Mouse (Mus musculus) hindbrain, postnatal 0 days (tissue): ENCODE measurements at regions not wholly inside any gene's neighbourhood (a gene's known extent, or its start where the extent isn't known, plus 50 kb on each side); places are given as distances from the start of the nearest gene placed in this dataset.

Experiments used
- ATAC-seq: fragments of 200-750 bp; cut with Nextera tagmentation; 2 replicates; pipeline ENCODE4 v1.8.0; 2017; ENCODE audit warnings: mild to moderate bottlenecking, moderate TSS enrichment, moderate library complexity
- DNase-seq: peaks from one replicate; pipeline ENCODE4 v3.0.0-alpha.2; 2015; ENCODE audit warnings: low spot score
- H3K27ac ChIP-seq: fragments of 300-500 bp; sonication (generic); 2 replicates; pipeline ENCODE4 v1.5.1; 2014; ENCODE audit warnings: mild to moderate bottlenecking
- H3K27me3 ChIP-seq: fragments of 300-500 bp; sonication (generic); 2 replicates; pipeline ENCODE4 v1.6.1; 2014; ENCODE audit warnings: low read length, mixed read lengths; ENCODE audit not compliant: insufficient read depth
- H3K36me3 ChIP-seq: fragments of 300-500 bp; sonication (generic); 2 replicates; pipeline ENCODE4 v1.6.1; 2014; ENCODE audit warnings: low read length, mixed read lengths; ENCODE audit not compliant: insufficient read depth
- H3K4me1 ChIP-seq: fragments of 300-500 bp; sonication (generic); 2 replicates; pipeline ENCODE4 v1.6.1; 2014; ENCODE audit warnings: antibody characterized with exemption, low read length, mixed read lengths; ENCODE audit not compliant: insufficient read depth
- H3K4me2 ChIP-seq: fragments of 300-500 bp; sonication (generic); 2 replicates; pipeline ENCODE4 v1.6.1; 2014; ENCODE audit warnings: low read depth, mild to moderate bottlenecking, low read length, moderate library complexity, mixed read lengths
- H3K4me3 ChIP-seq: fragments of 300-500 bp; sonication (generic); 2 replicates; pipeline ENCODE4 v1.5.1; 2014; ENCODE audit warnings: low read length
- H3K9ac ChIP-seq: fragments of 300-500 bp; sonication (generic); replicated peaks from 2 replicates; pipeline ENCODE4 v1.6.1; 2014; ENCODE audit warnings: mild to moderate bottlenecking, low read length, moderate library complexity, mixed read lengths
- H3K9me3 ChIP-seq: fragments of 300-500 bp; sonication (generic); 2 replicates; pipeline ENCODE4 v1.6.1; 2016; ENCODE audit warnings: low read length, mixed read lengths
- CTCF ChIP-seq: IDR thresholded peaks from 2 replicates; pipeline ENCODE4 v1.5.1; 2016; ENCODE audit warnings: antibody characterized with exemption, control low read depth, low read depth
- WGBS: fragments of 180-500 bp; shearing (Covaris S2); extraction: QIAGEN DNeasy Blood & Tissue Kit; methylation state at CpG from one replicate; pipeline ENCODE4 v1.1.7; 2014; 5-methylcytosine and 5-hydroxymethylcytosine counted together

DNA sequence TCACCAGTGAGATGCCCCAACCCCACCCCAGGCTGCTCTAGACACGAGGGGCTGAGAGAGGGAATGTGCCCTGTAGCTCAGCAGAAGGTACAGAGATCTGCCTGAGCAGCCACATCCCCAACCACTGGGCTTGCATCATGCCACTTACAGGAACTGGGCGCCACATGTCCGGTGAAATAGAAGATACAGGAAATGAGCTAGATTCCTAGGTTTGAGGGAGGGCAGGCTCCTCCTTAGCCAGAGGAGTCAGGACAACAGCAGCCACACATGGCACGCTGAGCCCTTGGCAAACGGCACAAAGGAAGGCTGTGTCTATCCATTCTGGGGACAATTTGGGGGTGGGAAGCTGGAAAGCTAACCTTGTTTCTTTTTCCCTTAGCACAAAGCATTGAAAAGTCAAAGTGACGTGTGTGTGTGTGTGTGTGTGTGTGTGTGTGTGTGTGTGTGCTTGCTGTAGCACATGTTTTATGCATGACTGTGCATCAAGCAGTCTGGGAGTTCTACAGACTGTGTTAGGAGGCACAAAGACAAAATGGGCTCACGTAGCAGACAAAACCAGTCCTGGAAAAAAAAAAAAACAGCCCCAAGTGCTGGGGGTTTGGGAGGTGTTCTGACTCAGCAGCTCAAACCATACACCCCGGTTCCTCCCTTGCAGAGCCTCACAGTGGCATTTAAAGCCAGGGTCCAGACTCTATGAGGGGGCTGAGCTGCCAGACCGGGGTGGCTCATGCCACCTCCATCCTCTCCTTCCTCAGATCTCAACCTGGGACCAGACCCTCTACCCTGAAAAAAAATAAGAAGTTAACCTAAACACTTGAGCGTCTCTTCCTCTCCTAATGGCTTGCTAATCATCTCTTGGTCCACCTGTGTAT lies 343.7 kb upstream of the Smim15 start:
- peak overlapping the region; percentile 56; the same call in 1 of the 2 replicates for H3K27ac ChIP-seq

DNA sequence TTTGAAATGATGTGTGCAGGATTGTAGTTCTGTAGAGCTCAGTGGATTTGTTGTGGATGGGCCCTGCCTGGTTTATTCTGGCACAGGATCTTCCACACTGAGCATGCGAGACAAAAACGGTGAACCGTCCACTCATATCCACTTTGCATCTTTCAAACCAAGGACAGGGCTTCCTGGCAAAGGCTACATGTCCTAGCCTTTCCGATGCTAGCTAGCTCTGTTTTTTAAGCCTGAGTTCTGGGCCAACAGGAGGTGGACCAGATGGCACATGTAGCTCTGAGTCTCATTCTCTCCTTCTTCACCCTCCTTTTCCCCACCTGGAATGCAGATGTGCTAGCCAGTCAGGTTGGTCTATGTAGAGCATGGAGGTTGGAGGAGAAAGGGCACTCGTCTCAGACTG lies 345.0 kb upstream of the Smim15 start:
- DNase-seq, result no peak
- 73% methylated on average over 5 of the region's 5 CpGs for WGBS
- H3K4me3 ChIP-seq, result no peak overlapping the region
- TF ChIP-seq CTCF, result no peak
- H3K4me1 ChIP-seq, result 0 out of 2 replicates have a peak, but pooled peaks cover 6% of the 10 kb centered on the region
- no peaks in the 10 kb centered on the region for H3K27me3 ChIP-seq
- ATAC-seq, result no peak
- H3K9ac ChIP-seq, result no peak overlapping the region
- H3K4me2 ChIP-seq, result no peak overlapping the region
- no peak overlapping the region for H3K27ac ChIP-seq
- H3K36me3 ChIP-seq, result no peaks in the 10 kb centered on the region
- no peaks in the 10 kb centered on the region for H3K9me3 ChIP-seq

More for the DNA sequence above, 343.7 kb upstream of the Smim15 start:
- 0 out of 2 replicates have a peak, but pooled peaks cover 6% of the 10 kb centered on the region for H3K4me1 ChIP-seq
- TF ChIP-seq CTCF, result no peak
- no peaks in the 10 kb centered on the region for H3K36me3 ChIP-seq
- H3K4me2 ChIP-seq, result no peak overlapping the region
- H3K9ac ChIP-seq, result no peak overlapping the region
- DNase-seq, result peak; percentile 87
- H3K27me3 ChIP-seq, result no peaks in the 10 kb centered on the region
- H3K4me3 ChIP-seq, result no peak overlapping the region
- ATAC-seq, result peak; percentile 97
- H3K9me3 ChIP-seq, result no peaks in the 10 kb centered on the region
- 28% methylated on average over 10 of the region's 10 CpGs for WGBS

DNA sequence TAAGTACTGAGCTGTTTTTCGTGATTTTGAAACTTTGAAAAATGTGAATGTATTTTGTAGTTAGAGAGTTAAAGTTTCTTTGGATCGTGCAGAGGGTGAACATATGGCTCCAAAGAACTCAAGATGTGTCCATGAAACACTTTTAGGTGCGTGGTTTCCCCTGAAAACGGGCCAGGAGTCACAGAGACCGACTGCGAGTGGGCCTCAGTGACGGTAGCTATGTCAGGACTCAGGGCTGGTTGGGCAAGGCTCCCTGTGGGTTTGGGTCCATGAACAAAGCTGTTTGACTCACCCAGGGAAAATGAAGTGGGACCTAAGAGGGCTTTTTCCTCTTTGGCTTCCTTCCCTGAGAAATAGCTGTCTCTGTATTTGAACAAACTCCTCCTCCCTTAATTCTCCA lies 345.9 kb upstream of the Smim15 start:
- DNase-seq, result no peak
- Histone ChIP-seq H3K27me3 (no peaks in the 10 kb centered on the region), H3K9me3 (no peaks in the 10 kb centered on the region), H3K36me3 (no peaks in the 10 kb centered on the region), H3K4me2 (no peak overlapping the region), H3K9ac (no peak overlapping the region), H3K27ac (no peak overlapping the region), H3K4me1 (0 out of 2 replicates have a peak, but pooled peaks cover 6% of the 10 kb centered on the region), H3K4me3 (no peak overlapping the region)
- ATAC-seq, result no peak
- 96% methylated on average over 7 of the region's 7 CpGs for WGBS
- TF ChIP-seq CTCF, result no peak

DNA sequence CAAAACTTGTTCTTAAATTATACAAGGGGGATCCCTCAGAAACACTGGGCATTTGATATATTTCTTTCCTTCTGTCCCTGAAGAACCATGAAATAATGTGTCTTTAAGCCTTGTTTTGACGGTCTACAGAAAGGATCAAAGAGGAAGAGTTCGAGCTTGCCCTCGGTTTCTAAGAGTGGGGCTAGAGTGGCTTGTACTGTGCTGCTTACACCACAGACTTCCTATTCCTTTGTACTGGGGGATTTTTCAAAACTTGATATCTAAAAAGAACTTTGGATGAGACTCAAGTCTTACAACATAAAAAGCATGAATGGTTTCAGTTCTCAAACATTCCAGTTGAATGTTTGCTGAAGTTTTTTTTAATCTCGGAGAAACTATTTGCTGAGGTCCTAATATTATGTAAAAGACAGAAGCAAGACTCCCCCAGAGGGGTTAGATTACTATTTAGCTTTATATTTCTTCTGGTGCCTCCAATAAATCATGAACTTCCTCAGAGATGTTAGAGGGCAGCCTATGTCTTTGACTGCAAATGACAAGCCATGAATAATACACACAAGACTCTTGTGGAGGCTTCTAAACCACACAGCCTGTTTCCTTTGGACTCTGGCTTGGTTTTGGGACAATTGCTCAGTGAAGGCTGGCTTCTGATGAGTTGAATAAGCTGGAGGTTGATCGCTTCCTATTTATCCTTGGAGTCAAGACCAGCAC lies 352.0 kb upstream of the Smim15 start:
- DNase-seq (no peak), ATAC-seq (no peak)
- no peaks in the 10 kb centered on the region for H3K36me3 ChIP-seq
- H3K9me3 ChIP-seq, result no peaks in the 10 kb centered on the region
- H3K4me1 ChIP-seq, result no peaks in the 10 kb centered on the region
- no peak for TF ChIP-seq CTCF
- no peaks in the 10 kb centered on the region for H3K27me3 ChIP-seq
- WGBS, result 82% methylated on average over 5 of the region's 5 CpGs
- no peak overlapping the region for H3K9ac ChIP-seq
- no peak overlapping the region for H3K4me2 ChIP-seq
- H3K4me3 ChIP-seq, result no peak overlapping the region
- no peak overlapping the region for H3K27ac ChIP-seq

DNA sequence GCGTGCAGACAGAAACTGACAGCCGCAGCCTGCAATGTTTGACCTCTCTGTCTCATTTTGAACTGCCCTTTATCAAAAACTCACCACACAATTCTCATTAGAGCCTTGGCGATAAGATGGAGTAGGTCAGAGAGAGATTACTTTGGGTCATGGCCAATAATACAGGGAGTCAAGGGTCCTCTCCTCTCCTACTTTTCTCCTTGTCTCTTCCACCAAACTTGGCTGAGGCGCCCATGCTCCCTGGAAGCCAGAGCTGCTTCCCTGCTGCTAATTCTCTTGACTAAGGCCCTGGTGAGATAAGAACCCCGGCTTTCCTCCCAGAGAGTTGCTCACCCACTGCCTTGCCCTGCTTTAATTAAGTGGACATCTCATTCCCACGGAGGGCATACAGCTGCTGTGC lies 355.3 kb upstream of the Smim15 start:
- ATAC-seq, result no peak
- no peak for TF ChIP-seq CTCF
- no peaks in the 10 kb centered on the region for H3K4me1 ChIP-seq

DNA sequence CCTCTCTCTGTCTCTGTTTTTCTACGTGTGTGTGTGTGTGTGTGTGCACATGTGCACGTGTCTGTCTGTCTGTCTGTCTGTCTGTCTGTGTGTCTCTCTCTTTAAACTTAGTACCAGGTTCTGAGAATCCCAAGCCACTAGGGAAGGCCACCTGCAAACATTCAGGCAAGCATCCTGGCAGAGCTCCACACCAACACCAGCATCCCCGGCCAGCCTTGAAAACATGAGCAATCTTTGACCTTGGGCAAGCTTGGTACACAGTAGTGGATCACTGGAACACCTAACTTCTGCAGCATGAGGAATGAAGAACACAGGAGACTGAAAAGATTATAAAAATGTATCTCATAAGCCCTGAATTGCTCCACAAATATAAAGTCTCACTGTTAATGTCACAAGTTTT lies 359.0 kb upstream of the Smim15 start:
- no peak overlapping the region for H3K9ac ChIP-seq
- H3K4me3 ChIP-seq, result no peak overlapping the region
- WGBS, result 75% methylated on average over 3 of the region's 3 CpGs
- TF ChIP-seq CTCF, result no peak
- no peaks in the 10 kb centered on the region for H3K4me1 ChIP-seq
- no peak overlapping the region for H3K4me2 ChIP-seq
- no peak for ATAC-seq
- no peaks in the 10 kb centered on the region for H3K36me3 ChIP-seq
- no peak for DNase-seq
- no peaks in the 10 kb centered on the region for H3K9me3 ChIP-seq
- no peak overlapping the region for H3K27ac ChIP-seq
- no peaks in the 10 kb centered on the region for H3K27me3 ChIP-seq

More for the DNA sequence above, 355.3 kb upstream of the Smim15 start:
- Histone ChIP-seq H3K9me3 (no peaks in the 10 kb centered on the region), H3K9ac (no peak overlapping the region), H3K36me3 (no peaks in the 10 kb centered on the region), H3K4me3 (no peak overlapping the region), H3K27me3 (no peaks in the 10 kb centered on the region), H3K27ac (no peak overlapping the region), H3K4me2 (no peak overlapping the region)
- 58% methylated on average over 6 of the region's 6 CpGs for WGBS
- no peak for DNase-seq
